Mouse (Mus musculus): ENCODE results near the gene Ppt2. TPM values are rescaled to one million over a fixed set of nuclear protein-coding genes. Genes with fewer than 3 reads are reported as not detected.

Ppt2 gene
- total RNA-seq, 2 experiments from 2014 or later = 45.8 to 46.4 TPM

DNA sequence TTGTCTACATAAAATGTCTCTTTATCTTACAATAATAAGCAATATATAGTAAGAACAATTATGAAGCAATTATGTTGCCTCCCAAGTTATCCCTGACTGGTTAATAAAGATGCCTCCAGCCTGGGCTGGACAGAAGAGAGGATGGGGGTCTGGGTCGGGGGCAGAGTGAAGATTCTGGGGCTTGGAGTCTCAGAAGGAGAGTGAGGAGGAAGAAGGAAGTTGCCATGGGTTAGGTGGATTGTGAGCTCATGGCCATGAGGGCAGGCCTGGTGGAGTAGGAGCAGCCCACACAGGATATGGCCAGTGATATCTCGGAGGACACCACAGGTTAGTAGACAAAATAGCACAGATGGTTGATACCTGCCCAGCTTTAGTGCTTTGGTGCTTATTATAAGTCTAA is 29.8 kb upstream of the Ppt2 start:
- DNase-seq (ENCODE audit: low spot score in 2 of 2) = no peak
- intact Hi-C loops (cut with DNase I) = no loop called here

GRCm38 (mm10) chr17:34657271-34657670 is 29.0 kb upstream of the Ppt2 start:
- no peak for DNase-seq (ENCODE audit: low spot score in 2 of 2)
- intact Hi-C loops (cut with DNase I) = no loop called here

GRCm38 (mm10) chr17:34656666-34657065 is 28.4 kb upstream of the Ppt2 start:
- DNase-seq (ENCODE audit: low spot score in 2 of 2) = no peak
- intact Hi-C loops (cut with DNase I) = no loop called here

- peak; percentile 52 to 57 for DNase-seq (ENCODE audit: low spot score in 2 of 2)
- intact Hi-C loops (cut with DNase I) = loop anchor here (2.0 kb wide), 1 partner anchor 57 kb away; no protein-coding TSS in a partner anchor
Measured at GRCm38 (mm10) chr17:34655581-34655991, 27.3 kb upstream of the Ppt2 start.

DNA sequence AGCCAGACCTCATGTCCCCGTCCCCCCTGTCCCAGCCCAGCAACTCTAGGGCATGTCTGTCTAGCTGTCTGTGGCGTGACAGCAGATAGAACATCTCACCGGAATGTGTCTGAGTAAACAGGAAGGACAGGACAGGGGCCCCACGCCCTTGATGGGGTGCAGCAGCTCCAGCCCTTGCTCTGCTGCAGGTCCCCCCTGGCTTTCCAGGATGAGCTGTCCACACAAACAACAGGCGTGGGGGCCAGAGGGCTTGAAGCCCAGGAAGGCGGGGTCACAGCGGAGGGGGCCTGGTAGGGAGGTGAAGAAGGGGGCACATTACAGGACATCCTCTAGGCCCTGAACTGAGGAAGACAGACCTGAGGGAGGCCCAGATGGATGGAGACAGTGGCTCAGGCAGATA is 26.9 kb upstream of the Ppt2 start:
- intact Hi-C loops (cut with DNase I) = loop anchor here (2.0 kb wide), 1 partner anchor 58 kb away; no protein-coding TSS in a partner anchor
- DNase-seq (ENCODE audit: low spot score in 2 of 2) = no peak

GRCm38 (mm10) chr17:34654392-34654791 is 26.1 kb upstream of the Ppt2 start:
- intact Hi-C loops (cut with DNase I) = loop anchor here (2.0 to 5.0 kb wide), 2 partner anchors 58 to 158 kb away; no protein-coding TSS in a partner anchor
- no peak for DNase-seq (ENCODE audit: low spot score in 2 of 2)

GRCm38 (mm10) chr17:34653746-34654285 is 25.5 kb upstream of the Ppt2 start:
- intact Hi-C loops (cut with DNase I) = loop anchor here (2.0 to 5.0 kb wide), 2 partner anchors 59 to 158 kb away; no protein-coding TSS in a partner anchor
- peak in 1 of 2 experiments; percentile 47 for DNase-seq (ENCODE audit: low spot score in 2 of 2)

DNA sequence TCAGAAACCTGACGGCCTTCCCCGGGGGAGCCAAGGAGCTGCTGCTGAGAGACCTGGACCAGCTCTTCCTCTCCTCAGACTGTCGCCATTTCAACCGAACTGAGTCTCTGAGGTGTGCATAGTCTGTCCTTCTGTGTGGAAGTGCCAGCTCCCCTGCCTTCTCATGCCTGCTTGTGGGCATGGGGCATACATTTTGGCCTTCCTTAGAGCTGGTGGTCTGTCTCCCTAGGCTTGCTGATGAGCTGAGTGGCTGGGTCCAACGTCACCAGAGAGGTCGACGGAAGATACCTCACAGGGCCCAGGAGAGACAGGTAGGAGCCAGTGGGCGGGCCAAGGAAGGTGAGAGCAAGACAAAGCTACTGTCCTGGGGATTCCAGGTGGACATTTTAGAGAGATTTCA is 24.7 kb upstream of the Ppt2 start:
- DNase-seq (ENCODE audit: low spot score in 2 of 2) = no peak
- intact Hi-C loops (cut with DNase I) = loop anchor here (5.0 kb wide), 1 partner anchor 159 kb away; no protein-coding TSS in a partner anchor

- intact Hi-C loops (cut with DNase I) = loop anchor here (5.0 kb wide), 1 partner anchor 160 kb away; no protein-coding TSS in a partner anchor
- no peak for DNase-seq (ENCODE audit: low spot score in 2 of 2)
Measured at GRCm38 (mm10) chr17:34652546-34652945, 24.2 kb upstream of the Ppt2 start.

- DNase-seq (ENCODE audit: low spot score in 2 of 2) = no peak
- intact Hi-C loops (cut with DNase I) = loop anchor here (5.0 kb wide), 1 partner anchor 161 kb away; no protein-coding TSS in a partner anchor
Measured at GRCm38 (mm10) chr17:34651507-34652221, 23.4 kb upstream of the Ppt2 start.

DNA sequence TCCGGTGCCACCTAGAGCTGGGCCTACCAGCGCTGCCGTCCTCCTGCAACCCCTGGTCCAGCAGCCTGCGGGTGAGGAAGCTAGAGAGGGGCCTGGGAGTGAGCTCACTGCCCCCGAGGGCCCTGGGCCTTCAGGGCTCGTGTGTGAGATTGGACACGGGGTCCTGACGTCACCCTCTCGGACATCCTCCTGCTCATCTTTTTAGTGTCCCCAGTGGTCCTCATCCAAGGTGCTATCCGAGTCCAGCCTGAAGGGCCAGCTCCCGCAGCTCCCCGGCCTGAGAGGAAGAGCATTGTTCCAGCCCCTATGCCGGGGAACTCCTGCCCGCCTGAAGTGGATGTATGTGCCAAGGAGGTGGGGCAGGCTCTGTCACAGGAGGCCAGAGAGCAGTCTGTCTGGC is 22.5 kb upstream of the Ppt2 start:
- intact Hi-C loops (cut with DNase I) = loop anchor here (5.0 kb wide), 1 partner anchor 162 kb away; no protein-coding TSS in a partner anchor
- no peak for DNase-seq (ENCODE audit: low spot score in 2 of 2)

DNA sequence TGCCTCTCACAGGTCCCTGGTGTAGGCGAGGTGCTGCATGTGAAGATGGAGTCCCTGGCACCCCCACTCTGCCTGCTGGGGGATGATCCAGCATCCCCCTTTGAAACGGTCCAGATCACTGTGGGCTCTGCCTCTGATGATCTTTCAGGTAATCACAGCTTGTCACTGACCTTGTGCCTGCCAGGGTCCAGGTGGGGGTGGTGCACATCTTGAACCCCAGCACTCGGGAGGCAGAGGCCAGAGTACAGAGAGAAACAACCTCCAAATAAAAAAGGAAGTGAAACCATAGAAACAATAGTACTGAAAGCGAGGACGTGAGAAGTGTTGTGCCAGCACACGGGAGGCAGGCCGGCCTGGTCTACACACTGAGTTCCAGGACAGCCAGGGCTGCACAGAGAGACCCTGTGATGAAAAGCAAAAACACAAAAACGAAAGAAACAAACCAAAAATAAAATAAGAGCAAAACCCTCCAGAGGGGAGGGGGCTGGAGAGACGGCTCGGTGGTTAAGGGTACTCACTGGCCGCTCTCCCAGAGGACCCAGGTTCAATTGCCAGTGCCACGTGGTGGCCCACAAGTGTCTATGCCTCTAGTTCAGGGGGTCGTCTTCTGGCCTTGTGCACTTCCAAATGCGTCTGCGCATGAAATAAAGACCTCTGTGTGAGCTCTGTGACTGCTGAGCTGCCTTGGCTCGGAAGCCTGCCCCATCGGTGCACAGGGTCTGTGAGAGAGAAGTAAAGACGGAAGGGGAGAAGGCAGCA is 21.0 kb upstream of the Ppt2 start:
- intact Hi-C loops (cut with DNase I) = no loop called here
- DNase-seq (ENCODE audit: low spot score in 2 of 2) = no peak

- DNase-seq (ENCODE audit: low spot score in 2 of 2) = no peak
- intact Hi-C loops (cut with DNase I) = no loop called here
Measured at GRCm38 (mm10) chr17:34648141-34648890, 20.0 kb upstream of the Ppt2 start.

- DNase-seq (ENCODE audit: low spot score in 2 of 2) = peak; percentile 98 to 99
- intact Hi-C loops (cut with DNase I) = no loop called here
Measured at GRCm38 (mm10) chr17:34646906-34647787, 18.8 kb upstream of the Ppt2 start, which contains the start of gene Atf6b. Gene Atf6b, plus strand, starts transcription at chr17:34647146.

- intact Hi-C loops (cut with DNase I) = no loop called here
- peak in 1 of 2 experiments; percentile 4 for DNase-seq (ENCODE audit: low spot score in 2 of 2)
Measured at GRCm38 (mm10) chr17:34645831-34646511, 17.7 kb upstream of the Ppt2 start.

DNA sequence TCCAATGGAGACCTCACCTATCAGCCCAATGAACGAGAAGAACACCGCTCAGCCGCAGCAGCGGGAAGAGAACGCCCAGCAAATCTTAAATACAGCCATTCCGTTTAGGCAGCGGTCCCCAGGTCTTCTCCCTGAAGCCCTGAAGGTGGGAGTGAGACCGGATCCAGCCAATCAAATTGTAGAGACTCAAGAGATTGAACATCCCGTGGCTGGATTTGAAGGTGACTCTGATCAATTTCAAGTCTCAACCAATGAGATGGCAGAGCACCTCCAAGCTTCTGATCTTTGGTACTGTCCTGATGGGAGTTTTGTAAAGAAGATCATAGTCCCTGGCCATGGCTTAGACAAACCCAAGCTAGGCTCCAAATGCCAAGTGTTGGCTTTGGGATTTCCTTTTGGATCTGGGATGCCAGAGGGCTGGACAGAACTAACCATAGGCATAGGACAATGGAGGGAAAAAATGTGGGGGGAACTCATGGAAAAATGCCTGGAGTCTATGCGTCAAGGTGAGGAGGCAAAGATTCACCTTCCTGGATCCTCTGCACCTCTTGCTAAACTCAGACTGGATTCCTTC is 17.0 kb upstream of the Ppt2 start:
- peak in 1 of 2 experiments; percentile 2 for DNase-seq (ENCODE audit: low spot score in 2 of 2)
- intact Hi-C loops (cut with DNase I) = no loop called here

DNA sequence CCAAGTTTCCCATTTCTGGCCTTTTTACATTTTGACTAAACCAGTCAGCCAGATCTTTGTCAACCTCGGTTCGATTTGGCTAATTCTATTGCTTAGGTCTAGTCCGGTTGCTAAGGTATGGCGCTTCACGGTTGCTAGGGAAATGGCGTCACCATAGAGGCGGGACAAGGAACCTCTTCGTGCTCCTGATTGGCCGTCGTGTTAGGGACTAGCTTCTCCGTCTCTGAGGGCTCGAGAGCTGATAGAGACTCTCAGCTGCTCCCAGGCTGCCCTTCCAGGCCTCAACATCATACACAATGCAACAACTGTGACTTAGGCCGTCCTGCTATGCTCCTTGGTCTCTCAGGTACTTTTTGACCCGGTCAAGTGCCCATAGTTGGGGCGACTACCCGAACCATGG is 16.3 kb upstream of the Ppt2 start, which contains the start of gene Fkbpl:
Gene Fkbpl, plus strand, starts transcription at position 157 of the 400 bp plus-strand sequence.
- intact Hi-C loops (cut with DNase I) = no loop called here
- peak; percentile 97 to 99 for DNase-seq (ENCODE audit: low spot score in 2 of 2)

Data from left cerebral cortex, postnatal 25 days (tissue).